Mouse (Mus musculus): ENCODE data around the gene Klrb1. TPM values are rescaled to one million over a fixed set of nuclear protein-coding genes. Genes with fewer than 3 reads are reported as not detected.

Gene Klrb1
- total and polyA plus RNA-seq, 3 experiments: 0.29 to 1.1 (median 1.1) TPM

DNA sequence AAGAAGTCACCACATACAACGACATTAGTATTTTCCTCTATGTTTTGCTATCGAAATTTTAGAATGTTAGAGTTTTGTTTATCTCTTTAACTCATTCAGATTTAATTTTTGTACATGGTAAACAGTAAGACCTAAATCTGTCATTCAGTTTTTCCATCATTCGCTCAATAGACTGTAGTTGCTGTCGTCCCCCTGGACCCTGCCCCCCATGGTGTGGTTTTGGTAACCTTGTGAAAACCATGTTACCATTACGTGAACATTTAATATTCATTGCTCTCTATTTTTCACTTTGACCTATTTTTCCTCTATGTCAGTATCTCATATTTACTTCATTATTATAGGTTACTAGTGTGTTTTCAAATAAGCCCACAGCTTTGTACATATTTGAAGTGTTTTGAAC lies 41.7 kb upstream of the Klrb1 start:
- Histone ChIP-seq H3K36me3 (replicated peaks in 1 of 2; ENCODE audit: control insufficient read depth in 1 of 2, insufficient read depth in 1 of 2, low read length in 1 of 2) (no peaks in the 10 kb centered on the region), H3K9ac (ENCODE audit: insufficient read depth, low read depth) (peak overlapping the region; percentile 28; the same call in 1 of the 2 replicates), H3K27me3 (replicated peaks) (no peaks in the 10 kb centered on the region), H3K4me2 (ENCODE audit: insufficient read depth, low read depth, poor library complexity, severe bottlenecking) (peak overlapping the region; percentile 50; the same call in 1 of the 2 replicates), H3K79me2 (replicated peaks; ENCODE audit: control insufficient read depth, extremely low read depth, insufficient read depth, poor library complexity, severe bottlenecking) (no peaks in the 10 kb centered on the region), H3K4me3 (replicated peaks in 1 of 3; ENCODE audit: low read depth in 2 of 3, low read length in 2 of 3, poor library complexity in 1 of 3) (peak overlapping the region; percentile 62 to 75 (median 69)), H3K27ac (ENCODE audit: insufficient read depth, low read depth) (no peak overlapping the region), H3K9me3 (replicated peaks; ENCODE audit: low read length) (no peaks in the 10 kb centered on the region), H3K4me1 (ENCODE audit: control insufficient read depth in 1 of 2, insufficient read depth in 2 of 2) (peaks cover 8 to 43% of the 10 kb centered on the region in 2 experiments; a peak in 3 of 4 replicates)
- dilution Hi-C loops (cut with MboI; ENCODE audit: extremely low pct_ligation_motif_present, extremely low pct_unique_long_range_greater_than_20kb, low sequenced_read_pairs): no loop called here
- peak; percentile 4; the same call in 1 of the 2 replicates for TF ChIP-seq MXI1 (IDR thresholded peaks at IDR 0.05; ENCODE audit: low read depth, low read length)
- 0 out of 2 replicates have a peak, but pooled peaks have one; percentile 8 for TF ChIP-seq MYC (IDR thresholded peaks at IDR 0.05; ENCODE audit: low read depth, low read length)
- TF ChIP-seq ZMIZ1 (IDR thresholded peaks at IDR 0.05; ENCODE audit: low read depth, low read length): no peak
- TF ChIP-seq ETS1 (conservative IDR thresholded peaks at IDR 0.05; ENCODE audit: low read depth, low read length): no peak
- DNase-seq (ENCODE audit: extremely low read depth): peak; percentile 44
- in situ Hi-C loops (cut with MboI; ENCODE audit: low pct_ligation_motif_present, low pct_unique_long_range_greater_than_20kb, low sequenced_read_pairs): loop anchor here (5.0 kb wide), 2 partner anchors 33 to 78 kb away; no protein-coding TSS in a partner anchor

GRCm38 (mm10) chr6:128763736-128764523 lies 41.1 kb upstream of the Klrb1 start:
- in situ Hi-C loops (cut with MboI; ENCODE audit: low pct_ligation_motif_present, low pct_unique_long_range_greater_than_20kb, low sequenced_read_pairs): loop anchor here (5.0 kb wide), 2 partner anchors 33 to 78 kb away; no protein-coding TSS in a partner anchor
- Histone ChIP-seq H3K9ac (ENCODE audit: insufficient read depth, low read depth) (peak overlapping the region; percentile 28; the same call in 1 of the 2 replicates), H3K27me3 (replicated peaks) (no peaks in the 10 kb centered on the region), H3K4me1 (ENCODE audit: control insufficient read depth in 1 of 2, insufficient read depth in 2 of 2) (peaks cover 10 to 44% of the 10 kb centered on the region in 2 experiments; a peak in 3 of 4 replicates), H3K27ac (ENCODE audit: insufficient read depth, low read depth) (peak overlapping the region; percentile 9; the same call in 1 of the 2 replicates), H3K36me3 (replicated peaks in 1 of 2; ENCODE audit: control insufficient read depth in 1 of 2, insufficient read depth in 1 of 2, low read length in 1 of 2) (no peaks in the 10 kb centered on the region), H3K9me3 (replicated peaks; ENCODE audit: low read length) (no peaks in the 10 kb centered on the region), H3K4me3 (replicated peaks in 1 of 3; ENCODE audit: low read depth in 2 of 3, low read length in 2 of 3, poor library complexity in 1 of 3) (peak overlapping the region; percentile 62 to 75 (median 69)), H3K79me2 (replicated peaks; ENCODE audit: control insufficient read depth, extremely low read depth, insufficient read depth, poor library complexity, severe bottlenecking) (no peaks in the 10 kb centered on the region), H3K4me2 (ENCODE audit: insufficient read depth, low read depth, poor library complexity, severe bottlenecking) (peak overlapping the region; percentile 44)
- dilution Hi-C loops (cut with MboI; ENCODE audit: extremely low pct_ligation_motif_present, extremely low pct_unique_long_range_greater_than_20kb, low sequenced_read_pairs): no loop called here
- peak; percentile 90 for DNase-seq (ENCODE audit: extremely low read depth)
- TF ChIP-seq MEF2A (IDR thresholded peaks at IDR 0.05; ENCODE audit: borderline replicate concordance, low read depth, low read length): peak; percentile 24
- TF ChIP-seq USF2 (conservative IDR thresholded peaks at IDR 0.05; ENCODE audit: low read depth, low read length): no peak
- peak; percentile 62; the same call in 1 of the 2 replicates for TF ChIP-seq JUND (conservative IDR thresholded peaks at IDR 0.05; ENCODE audit: low read depth, low read length)
- no peak for TF ChIP-seq ZMIZ1 (IDR thresholded peaks at IDR 0.05; ENCODE audit: low read depth, low read length)
- TF ChIP-seq POLR2A (IDR thresholded peaks at IDR 0.05; ENCODE audit: low read depth, low read length): peak; percentile 35; the same call in 1 of the 2 replicates
- no peak for TF ChIP-seq CHD2 (IDR thresholded peaks at IDR 0.05; ENCODE audit: low read length)
- 0 out of 2 replicates have a peak, but pooled peaks have one; percentile 28 for TF ChIP-seq TCF12 (IDR thresholded peaks at IDR 0.05; ENCODE audit: low read depth, low read length)
- TF ChIP-seq SIN3A (IDR thresholded peaks at IDR 0.05; ENCODE audit: low read length): peak; percentile 67
- peak; percentile 98 for TF ChIP-seq ELF1 (IDR thresholded peaks at IDR 0.05; ENCODE audit: low read depth, low read length)
- TF ChIP-seq ZNF384 (IDR thresholded peaks at IDR 0.05; ENCODE audit: low read depth, low read length): no peak
- peak; percentile 69 for TF ChIP-seq NRF1 (IDR thresholded peaks at IDR 0.05; ENCODE audit: low read depth, low read length)
- 0 out of 2 replicates have a peak, but pooled peaks have one; percentile 53 for TF ChIP-seq JUN (IDR thresholded peaks at IDR 0.05; ENCODE audit: insufficient read depth, low read depth, low read length)
- no peak for TF ChIP-seq UBTF (IDR thresholded peaks at IDR 0.05; ENCODE audit: low read depth, low read length)
- 0 out of 2 replicates have a peak, but pooled peaks have one; percentile 39 for TF ChIP-seq RCOR1 (conservative IDR thresholded peaks at IDR 0.05; ENCODE audit: low read depth, low read length)
- peak; percentile 75 for TF ChIP-seq MXI1 (IDR thresholded peaks at IDR 0.05; ENCODE audit: low read depth, low read length)
- TF ChIP-seq GABPA (IDR thresholded peaks at IDR 0.05; ENCODE audit: insufficient replicate concordance, low read depth, low read length): no peak
- TF ChIP-seq SMC3 (IDR thresholded peaks at IDR 0.05; ENCODE audit: low read depth, low read length): peak; percentile 26; the same call in 1 of the 2 replicates
- TF ChIP-seq ZC3H11A (IDR thresholded peaks at IDR 0.05; ENCODE audit: low read depth, low read length): no peak
- peak; percentile 79; the same call in 1 of the 2 replicates for TF ChIP-seq KAT2A (IDR thresholded peaks at IDR 0.05; ENCODE audit: insufficient replicate concordance, low read length)
- TF ChIP-seq TBP (conservative IDR thresholded peaks at IDR 0.05; ENCODE audit: low read depth, low read length): peak; percentile 99
- TF ChIP-seq POLR2AphosphoS2 (IDR thresholded peaks at IDR 0.05; ENCODE audit: low read depth, low read length): no peak
- TF ChIP-seq HCFC1 (IDR thresholded peaks at IDR 0.05; ENCODE audit: low read depth, low read length): no peak
- TF ChIP-seq USF1 (IDR thresholded peaks at IDR 0.05; ENCODE audit: low read depth, low read length): no peak
- peak; percentile 95 for TF ChIP-seq MAFK (IDR thresholded peaks at IDR 0.05; ENCODE audit: insufficient replicate concordance, low read length)
- no peak for TF ChIP-seq MAX (IDR thresholded peaks at IDR 0.05; ENCODE audit: low read length)
- TF ChIP-seq EP300 (IDR thresholded peaks at IDR 0.05; ENCODE audit: low read length): no peak
- no peak for TF ChIP-seq ZKSCAN1 (IDR thresholded peaks at IDR 0.05; ENCODE audit: borderline replicate concordance, low read depth, low read length)

All from CH12.LX (cell line).